Mouse (Mus musculus): Measurements from ENCODE around the gene Eid2b.
A peak's percentile ranks its signal among the peaks of the same experiment; 100 is the strongest.

The Eid2b gene

DNA sequence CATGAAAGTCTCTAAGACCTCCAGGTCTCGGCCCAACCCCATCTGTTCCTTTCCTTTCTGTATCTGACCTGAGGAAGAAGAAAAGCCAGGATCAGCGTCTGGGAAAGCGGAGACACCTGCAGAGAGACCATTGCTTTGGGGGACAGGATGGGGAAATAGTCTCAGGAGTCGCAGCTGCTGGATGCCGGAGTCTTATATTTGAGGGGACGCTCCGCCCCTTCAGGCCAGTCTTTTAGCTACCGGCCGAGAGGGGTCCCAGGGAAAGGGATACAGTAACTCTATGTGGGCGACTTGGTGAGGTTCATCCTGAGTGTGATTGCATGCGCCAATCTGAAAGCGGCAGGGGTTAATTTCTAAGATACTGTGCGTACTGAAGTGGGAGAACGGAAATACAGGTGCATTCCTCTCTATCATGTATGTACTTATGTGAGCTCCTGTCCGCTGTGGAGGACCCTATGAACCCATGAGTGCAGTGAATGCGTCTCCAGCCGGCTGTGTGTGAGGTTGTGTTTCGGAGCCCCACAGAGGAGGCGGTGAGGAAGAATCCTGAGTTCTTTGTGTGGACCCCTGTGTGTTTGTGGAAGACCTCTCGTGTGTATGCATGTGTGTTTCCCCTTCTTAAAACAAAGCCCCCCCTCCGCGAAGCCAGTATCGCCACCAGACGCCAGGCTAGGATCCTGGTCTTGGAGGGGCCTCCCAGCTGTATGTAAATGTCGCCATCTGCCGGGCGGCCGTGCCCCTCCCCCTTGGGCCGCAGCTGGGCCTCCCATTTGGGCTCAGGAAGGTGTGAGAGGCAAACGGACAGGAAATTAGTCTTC is 24.3 kb downstream of the Eid2b start, which contains the start of gene Dll3:
Gene Dll3, minus strand, starts transcription at position 623 of the 818 bp plus-strand sequence.
- DNase-seq (ENCODE audit: low spot score): peak; percentile 65

DNA sequence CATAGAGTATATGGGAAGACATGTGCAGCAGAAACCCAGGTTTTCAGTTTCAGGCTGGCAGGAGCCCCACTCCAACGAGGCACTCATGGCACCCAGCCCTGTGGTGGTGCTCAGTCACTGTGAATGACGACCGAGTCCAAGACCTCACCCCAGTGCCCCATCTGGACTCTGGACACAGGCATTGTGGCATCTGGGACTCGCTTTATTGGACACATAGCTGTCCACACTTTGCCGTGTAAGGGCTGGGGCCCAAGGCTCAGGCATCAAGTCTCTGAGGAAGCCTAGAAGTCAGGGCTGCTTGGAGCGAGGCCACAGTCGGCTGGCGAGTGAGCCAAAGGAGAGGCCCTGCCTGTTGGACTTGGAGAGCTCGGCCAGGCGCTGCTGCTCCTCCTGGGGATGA is 28.1 kb downstream of the Eid2b start:
- no peak for DNase-seq (ENCODE audit: low spot score)

DNA sequence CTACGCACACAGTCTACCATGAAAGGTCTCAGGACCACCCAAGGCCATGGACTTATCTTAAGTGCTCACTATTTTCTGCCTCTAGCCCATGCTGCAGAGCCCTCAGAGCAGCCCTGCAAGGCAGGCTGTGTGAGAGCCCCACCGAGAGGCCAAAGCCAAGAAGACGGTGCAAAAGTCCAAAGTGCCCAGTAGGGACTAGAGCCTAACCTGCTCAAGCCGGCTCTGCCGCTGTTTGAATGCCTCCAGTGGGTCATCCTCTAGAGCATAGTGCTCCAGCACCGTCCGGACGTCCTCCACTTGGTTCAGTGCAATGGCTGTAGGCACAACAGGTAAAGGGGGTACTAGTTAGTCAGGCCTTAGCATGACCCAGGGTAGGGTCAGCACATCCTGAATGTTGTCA is 28.7 kb downstream of the Eid2b start:
- no peak for DNase-seq (ENCODE audit: low spot score)

DNA sequence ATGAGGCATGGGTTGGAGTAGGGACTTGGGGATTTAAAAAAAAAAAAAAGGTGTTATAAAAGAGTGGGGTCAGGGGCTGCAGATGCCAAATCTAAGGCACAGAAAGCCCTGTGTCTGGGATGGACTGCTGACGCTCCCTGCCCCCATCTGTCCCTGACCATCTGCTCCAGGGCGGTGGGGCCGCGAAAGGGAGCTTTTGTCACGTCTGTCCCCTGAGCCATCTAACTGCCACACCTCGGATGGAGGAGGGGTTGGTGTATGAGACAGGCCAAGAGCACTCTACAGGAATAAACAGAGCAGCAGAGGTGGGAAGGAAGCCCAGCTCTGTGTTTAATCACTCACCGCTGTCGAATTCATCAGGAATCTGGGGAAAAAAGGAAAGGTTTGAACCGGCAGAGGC is 32.2 kb downstream of the Eid2b start:
- DNase-seq (ENCODE audit: low spot score): no peak

DNA sequence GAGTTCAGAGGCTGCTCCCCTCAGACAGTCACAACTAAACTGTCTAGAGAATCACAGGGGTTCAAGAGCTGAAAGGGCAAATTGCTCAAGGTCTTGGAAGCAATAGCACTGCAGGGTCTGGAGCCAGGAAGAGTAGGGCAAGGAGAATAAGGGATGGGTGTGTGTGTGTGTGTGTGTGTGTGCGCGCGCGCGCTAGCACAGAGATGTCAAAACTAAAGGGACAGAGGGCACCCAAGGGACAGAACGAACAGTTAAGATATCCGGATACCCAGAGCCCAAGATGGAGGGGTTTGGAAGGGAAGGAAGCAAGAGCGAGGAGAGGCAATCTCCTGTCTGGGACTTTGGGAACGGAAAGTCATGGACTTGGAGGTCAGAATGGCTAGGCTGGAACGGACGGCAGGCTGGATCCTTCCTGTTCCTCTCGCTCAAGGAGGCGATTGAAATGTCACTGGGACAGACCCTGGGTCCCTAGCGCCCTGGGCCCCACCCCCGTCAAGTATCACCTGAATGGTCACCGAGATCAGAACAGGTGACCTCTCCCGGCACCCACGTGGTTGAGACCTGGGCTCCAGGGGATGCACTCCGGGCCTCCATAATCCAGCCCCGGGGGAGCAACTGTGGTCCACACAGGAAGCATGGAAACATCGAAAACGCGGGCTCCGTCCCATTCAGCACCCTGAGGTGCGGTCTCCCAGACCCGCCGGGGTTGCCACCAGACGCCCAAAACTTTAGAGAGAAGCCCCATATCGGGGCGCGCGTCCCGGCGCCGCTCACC is 33.8 kb downstream of the Eid2b start:
- DNase-seq (ENCODE audit: low spot score): no peak

DNA sequence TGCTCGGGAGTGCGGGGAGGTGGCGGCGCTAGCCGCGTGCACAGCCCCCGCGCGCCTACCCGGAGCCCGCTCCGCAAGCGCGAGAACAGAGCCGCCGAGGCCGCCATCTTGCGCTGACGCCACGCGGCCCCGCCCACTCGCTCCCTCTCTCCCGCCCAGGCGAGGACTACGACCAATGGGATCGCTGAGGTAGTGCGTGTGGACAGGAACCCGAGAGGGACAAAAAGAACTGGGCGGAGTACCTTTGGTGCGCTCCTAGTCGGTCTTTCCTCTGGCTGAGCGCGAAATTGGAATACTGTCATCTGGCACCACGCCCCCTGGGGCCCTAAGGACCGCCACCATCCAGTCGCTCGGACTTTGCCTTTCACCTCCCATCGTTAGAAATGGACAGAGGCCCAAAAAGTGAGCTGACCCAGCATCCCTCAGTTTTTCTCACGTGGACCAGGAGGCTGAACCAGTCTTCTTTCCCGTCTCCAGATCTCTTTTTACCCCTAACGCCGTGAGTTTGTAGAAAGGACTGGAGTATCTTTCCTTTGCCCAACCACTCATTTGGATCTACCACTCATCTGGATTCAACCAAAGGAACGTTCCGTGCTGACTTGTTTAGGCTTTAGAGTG is 34.5 kb downstream of the Eid2b start, which contains the start of gene Timm50:
Gene Timm50, minus strand, starts transcription at position 147 of the 618 bp plus-strand sequence.
- peak; percentile 99 for DNase-seq (ENCODE audit: low spot score)

DNA sequence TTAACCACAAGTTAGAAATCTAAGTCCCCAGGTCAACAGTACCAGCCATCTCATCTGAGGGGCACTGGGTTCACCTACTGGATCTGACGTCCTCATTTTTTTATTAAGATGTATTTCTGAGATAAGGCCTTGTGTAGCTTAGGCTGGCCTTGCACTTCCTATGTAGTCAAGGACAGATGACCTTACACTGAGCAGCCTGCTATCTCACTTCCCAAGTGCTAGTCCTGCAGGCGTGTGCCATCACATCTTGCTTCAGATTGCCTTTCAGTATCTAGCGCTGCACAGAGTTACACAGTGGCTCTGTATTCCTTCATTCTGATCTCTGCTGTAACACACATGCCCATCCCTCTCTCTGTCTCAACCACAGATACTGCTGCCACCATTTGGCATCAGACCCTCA is 40.5 kb downstream of the Eid2b start:
- DNase-seq (ENCODE audit: low spot score): no peak

DNA sequence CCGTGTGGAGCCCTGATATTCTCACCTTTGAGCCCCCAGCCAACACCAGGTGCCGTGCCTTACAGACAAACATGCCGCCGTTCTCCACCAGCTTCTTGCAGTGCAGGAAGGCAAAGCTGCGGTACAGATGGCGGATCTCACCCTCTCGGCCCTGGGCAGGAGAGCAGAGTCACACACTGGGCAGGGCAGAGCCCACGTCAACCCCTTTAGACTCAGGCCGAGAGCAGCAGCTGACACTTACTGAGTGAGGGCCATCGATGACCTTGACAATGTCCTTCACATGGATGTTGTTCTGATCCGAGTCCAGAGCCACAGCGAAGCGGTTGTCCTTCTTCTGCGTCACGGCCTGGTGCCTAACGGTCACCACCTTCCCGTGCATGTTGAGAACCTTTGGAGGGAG is 41.2 kb downstream of the Eid2b start:
- no peak for DNase-seq (ENCODE audit: low spot score)

DNA sequence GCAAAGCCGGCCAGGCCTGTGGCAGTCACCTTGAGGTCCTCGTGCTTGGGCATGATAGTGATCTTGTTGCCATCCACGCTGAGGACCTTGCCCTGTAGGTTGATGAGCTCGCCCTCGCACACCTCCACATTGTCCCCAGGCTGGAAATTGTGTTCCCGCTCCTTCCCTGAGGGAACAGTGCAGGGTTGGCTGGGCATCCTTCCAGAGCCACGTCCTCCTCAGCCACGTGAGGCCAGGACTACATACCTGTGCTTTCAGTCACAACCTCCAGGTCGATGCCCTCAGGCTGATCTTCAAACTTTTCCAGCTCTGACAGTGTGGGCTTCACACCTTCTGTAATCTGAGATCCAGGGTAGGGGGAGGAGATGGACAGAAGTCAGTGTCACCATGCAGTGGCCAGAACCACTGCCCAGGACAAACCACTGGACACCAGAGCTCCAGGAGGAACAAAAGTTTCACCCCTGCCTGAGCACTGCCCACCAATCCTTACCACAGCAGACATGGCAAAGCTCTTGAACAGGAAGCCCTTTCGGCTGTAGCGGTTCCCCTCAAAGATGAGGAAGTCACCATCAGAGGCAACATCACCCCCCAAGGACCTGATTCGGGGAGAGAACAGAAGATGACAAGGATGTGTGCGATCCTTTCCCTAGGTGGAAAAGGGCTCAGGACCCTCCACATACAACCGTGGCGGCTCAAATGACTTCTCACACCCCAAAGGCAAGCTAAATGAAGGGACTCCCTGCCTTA is 44.6 kb downstream of the Eid2b start:
- DNase-seq (ENCODE audit: low spot score): no peak

DNA sequence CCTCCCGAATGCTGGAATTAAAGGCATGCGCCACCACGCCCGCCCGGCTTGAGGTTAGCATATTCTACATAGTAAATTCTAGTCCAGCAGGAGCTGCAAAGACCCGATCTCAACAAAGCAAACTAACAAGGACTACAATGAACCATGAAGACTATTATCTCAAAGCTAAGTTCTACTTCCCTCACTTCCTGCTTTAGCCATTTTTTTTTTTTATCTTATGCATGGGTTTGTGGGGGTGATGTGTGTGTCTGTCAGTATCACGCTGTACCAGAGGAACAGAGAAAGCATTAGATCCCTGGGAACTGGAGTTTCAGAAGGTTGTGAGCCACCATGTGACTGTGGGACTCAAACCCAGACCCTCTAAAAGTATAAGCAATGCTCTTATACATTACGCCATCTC is 47.8 kb downstream of the Eid2b start:
- DNase-seq (ENCODE audit: low spot score): no peak

DNA sequence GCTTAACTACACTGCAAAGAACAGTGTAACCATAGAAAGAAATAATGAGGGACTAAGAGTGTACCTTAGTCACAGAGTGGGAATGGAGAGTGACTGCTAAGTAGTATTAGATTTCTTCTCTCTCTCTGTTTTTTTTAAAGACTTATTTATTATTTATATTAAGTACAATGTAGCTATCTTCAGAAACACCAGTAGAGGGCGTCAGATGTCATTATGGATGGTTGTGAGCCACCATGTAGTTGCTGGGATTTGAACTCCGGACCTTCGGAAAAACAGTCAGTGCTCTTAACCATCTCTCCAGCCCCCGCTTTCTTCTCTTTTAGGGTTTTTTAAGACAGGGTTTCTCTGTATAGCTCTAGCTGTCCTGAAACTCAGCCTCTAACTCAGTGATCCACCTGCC is 48.9 kb downstream of the Eid2b start:
- DNase-seq (ENCODE audit: low spot score): no peak

DNA sequence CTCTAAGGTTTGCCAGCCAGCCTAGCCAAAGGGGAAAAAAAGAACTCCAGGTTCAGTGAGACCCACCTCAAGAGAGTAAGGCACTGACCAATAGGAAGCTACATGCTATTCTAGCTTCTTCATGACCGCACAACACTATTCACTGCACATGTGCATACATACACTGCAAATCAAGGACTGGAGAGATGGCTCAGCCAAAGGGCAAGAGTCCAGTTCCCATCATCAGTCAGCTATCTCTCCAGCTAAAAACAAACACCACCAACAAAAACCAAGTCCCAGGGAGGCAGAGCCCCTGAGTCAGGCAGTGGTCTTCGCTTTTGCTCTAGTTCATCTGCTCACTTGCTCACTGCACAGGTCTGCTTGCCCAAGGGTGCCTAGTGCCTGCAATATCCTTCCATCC is 50.7 kb downstream of the Eid2b start:
- no peak for DNase-seq (ENCODE audit: low spot score)
